Mouse (Mus musculus): Measurements from ENCODE around the gene Pank2. TPM values are rescaled to one million over a fixed set of nuclear protein-coding genes. Genes with fewer than 3 reads are reported as not detected.

Pank2 gene
- polyA plus RNA-seq, 1 experiment: 38.5 TPM

GRCm38 (mm10) chr2:131330548-131330947, 68.3 kb downstream of the Pank2 start:
- no peaks in the 10 kb centered on the region for H3K4me1 ChIP-seq (ENCODE audit: control insufficient read depth, insufficient read depth, insufficient read length, low read length)
- no peak overlapping the region for H3K4me3 ChIP-seq (ENCODE audit: insufficient read depth, low read depth, low read length)
- no peak overlapping the region for H3K27ac ChIP-seq (replicated peaks; ENCODE audit: low read depth, low read length)

GRCm38 (mm10) chr2:131337602-131338001, 75.3 kb downstream of the Pank2 start:
- no peaks in the 10 kb centered on the region; the same call in 1 of the 2 replicates for H3K4me1 ChIP-seq (ENCODE audit: control insufficient read depth, insufficient read depth, insufficient read length, low read length)
- no peak overlapping the region for H3K27ac ChIP-seq (replicated peaks; ENCODE audit: low read depth, low read length)

GRCm38 (mm10) chr2:131344449-131344848, 82.2 kb downstream of the Pank2 start:
- Histone ChIP-seq H3K4me3 (ENCODE audit: insufficient read depth, low read depth, low read length) (no peak overlapping the region), H3K27ac (replicated peaks; ENCODE audit: low read depth, low read length) (no peak overlapping the region), H3K4me1 (ENCODE audit: control insufficient read depth, insufficient read depth, insufficient read length, low read length) (no peaks in the 10 kb centered on the region; the same call in 1 of the 2 replicates)

More at GRCm38 (mm10) chr2:131337602-131338001, 75.3 kb downstream of the Pank2 start:
- H3K4me3 ChIP-seq (ENCODE audit: insufficient read depth, low read depth, low read length): no peak overlapping the region

- H3K4me3 ChIP-seq (ENCODE audit: insufficient read depth, low read depth, low read length): no peak overlapping the region
- no peaks in the 10 kb centered on the region; the same call in 1 of the 2 replicates for H3K4me1 ChIP-seq (ENCODE audit: control insufficient read depth, insufficient read depth, insufficient read length, low read length)
- H3K27ac ChIP-seq (replicated peaks; ENCODE audit: low read depth, low read length): no peak overlapping the region
Measured at GRCm38 (mm10) chr2:131345556-131345955, 83.3 kb downstream of the Pank2 start.

Other genes with a start within 250 kb of the Pank2 start
- gene Gfra4, start 219.4 kb upstream of the Pank2 start, polyA plus RNA-seq (2012; ENCODE audit: insufficient read depth, insufficient read length, missing spikeins): 9.6 and 10.9 TPM in 2 replicates
- 1.3 and 2.3 TPM in 2 replicates for gene Adam33, start 198.7 kb upstream of the Pank2 start, polyA plus RNA-seq (2012; ENCODE audit: insufficient read depth, insufficient read length, missing spikeins)
- gene Siglec1, start 175.7 kb upstream of the Pank2 start, polyA plus RNA-seq (2012; ENCODE audit: insufficient read depth, insufficient read length, missing spikeins): 1.0 and 1.2 TPM in 2 replicates
- 7.0 and 9.6 TPM in 2 replicates for gene Hspa12b, start 135.2 kb upstream of the Pank2 start, polyA plus RNA-seq (2012; ENCODE audit: insufficient read depth, insufficient read length, missing spikeins)
- not detected in 2 replicates for gene Gm11037, start 129.0 kb upstream of the Pank2 start, polyA plus RNA-seq (2012; ENCODE audit: insufficient read depth, insufficient read length, missing spikeins)
- gene 1700037H04Rik, start 102.4 kb upstream of the Pank2 start, polyA plus RNA-seq (2012; ENCODE audit: insufficient read depth, insufficient read length, missing spikeins): 426 and 428 TPM in 2 replicates
- gene Cenpb, start 82.4 kb upstream of the Pank2 start, polyA plus RNA-seq (2012; ENCODE audit: insufficient read depth, insufficient read length, missing spikeins): 78.2 and 99.0 TPM in 2 replicates
- 2.4 and 2.5 TPM in 2 replicates for gene Cdc25b, start 75.5 kb upstream of the Pank2 start, polyA plus RNA-seq (2012; ENCODE audit: insufficient read depth, insufficient read length, missing spikeins)
- 5.3 and 9.2 TPM in 2 replicates for gene Spef1, start 75.2 kb upstream of the Pank2 start, polyA plus RNA-seq (2012; ENCODE audit: insufficient read depth, insufficient read length, missing spikeins)
- 15.9 and 26.0 TPM in 2 replicates for gene Ap5s1, start 55.4 kb upstream of the Pank2 start, polyA plus RNA-seq (2012; ENCODE audit: insufficient read depth, insufficient read length, missing spikeins)
- gene Mavs, start 28.4 kb upstream of the Pank2 start, polyA plus RNA-seq (2012; ENCODE audit: insufficient read depth, insufficient read length, missing spikeins): 57.1 and 83.3 TPM in 2 replicates
- gene Rnf24, start 90.4 kb downstream of the Pank2 start, polyA plus RNA-seq (2012; ENCODE audit: insufficient read depth, insufficient read length, missing spikeins): 8.5 and 13.8 TPM in 2 replicates
- gene Smox, start 229.0 kb downstream of the Pank2 start, polyA plus RNA-seq (2012; ENCODE audit: insufficient read depth, insufficient read length, missing spikeins): 6.2 and 6.6 TPM in 2 replicates

Measured in brown adipose tissue, adult 24 weeks (tissue).